Mouse (Mus musculus): ENCODE measurements around the gene Slc22a4. TPM values are rescaled to one million over a fixed set of nuclear protein-coding genes. Genes with fewer than 3 reads are reported as not detected.

The Slc22a4 gene
- polyA plus RNA-seq, 1 experiment from 2014 or later: 5.4 TPM

GRCm38 (mm10) chr11:54060316-54060715, 32.4 kb upstream of the Slc22a4 start:
- H3K4me2 ChIP-seq: no peak overlapping the region
- peaks cover 19% of the 10 kb centered on the region for H3K4me1 ChIP-seq (ENCODE audit: control insufficient read depth, insufficient read depth, low read length)
- H3K27ac ChIP-seq (ENCODE audit: low read depth, low read length): no peak overlapping the region; the same call in 1 of the 2 replicates
- H3K27me3 ChIP-seq (ENCODE audit: control insufficient read depth, insufficient read depth, low read length): 0 out of 2 replicates have a peak, but pooled peaks cover 11% of the 10 kb centered on the region
- no peaks in the 10 kb centered on the region for H3K9me3 ChIP-seq (replicated peaks; ENCODE audit: control insufficient read depth, low read length)
- H3K9ac ChIP-seq (ENCODE audit: low read depth, low read length): no peak overlapping the region
- H3K4me3 ChIP-seq (ENCODE audit: low read depth, low read length): no peak overlapping the region
- WGBS (ENCODE audit: insufficient replicate concordance): 33% methylated on average over 9 of the region's 9 CpGs
- no peaks in the 10 kb centered on the region for H3K36me3 ChIP-seq (ENCODE audit: control insufficient read depth, insufficient read depth, low read length)
- no peak for ATAC-seq (replicated peaks; ENCODE audit: insufficient number of reproducible peaks, low FRiP score, low TSS enrichment)

GRCm38 (mm10) chr11:54059526-54059925, 31.6 kb upstream of the Slc22a4 start:
- H3K9ac ChIP-seq (ENCODE audit: low read depth, low read length): no peak overlapping the region
- H3K9me3 ChIP-seq (replicated peaks; ENCODE audit: control insufficient read depth, low read length): no peaks in the 10 kb centered on the region
- H3K36me3 ChIP-seq (ENCODE audit: control insufficient read depth, insufficient read depth, low read length): no peaks in the 10 kb centered on the region
- no peak overlapping the region for H3K27ac ChIP-seq (ENCODE audit: low read depth, low read length)
- H3K4me2 ChIP-seq: no peak overlapping the region
- no peak overlapping the region for H3K4me3 ChIP-seq (ENCODE audit: low read depth, low read length)
- H3K27me3 ChIP-seq (ENCODE audit: control insufficient read depth, insufficient read depth, low read length): 0 out of 2 replicates have a peak, but pooled peaks cover 11% of the 10 kb centered on the region
- WGBS (ENCODE audit: insufficient replicate concordance): 65% methylated on average over 1 of the region's 1 CpGs
- H3K4me1 ChIP-seq (ENCODE audit: control insufficient read depth, insufficient read depth, low read length): peaks cover 19% of the 10 kb centered on the region
- no peak for ATAC-seq (replicated peaks; ENCODE audit: insufficient number of reproducible peaks, low FRiP score, low TSS enrichment)

GRCm38 (mm10) chr11:54058643-54059042, 30.8 kb upstream of the Slc22a4 start:
- Histone ChIP-seq H3K4me1 (ENCODE audit: control insufficient read depth, insufficient read depth, low read length) (peaks cover 19% of the 10 kb centered on the region), H3K4me2 (no peak overlapping the region), H3K9me3 (replicated peaks; ENCODE audit: control insufficient read depth, low read length) (no peaks in the 10 kb centered on the region), H3K4me3 (ENCODE audit: low read depth, low read length) (no peak overlapping the region), H3K9ac (ENCODE audit: low read depth, low read length) (no peak overlapping the region), H3K27me3 (ENCODE audit: control insufficient read depth, insufficient read depth, low read length) (0 out of 2 replicates have a peak, but pooled peaks cover 11% of the 10 kb centered on the region), H3K36me3 (ENCODE audit: control insufficient read depth, insufficient read depth, low read length) (no peaks in the 10 kb centered on the region), H3K27ac (ENCODE audit: low read depth, low read length) (no peak overlapping the region)
- no peak for ATAC-seq (replicated peaks; ENCODE audit: insufficient number of reproducible peaks, low FRiP score, low TSS enrichment)
- WGBS (ENCODE audit: insufficient replicate concordance): 16% methylated on average over 6 of the region's 6 CpGs

- Histone ChIP-seq H3K4me1 (ENCODE audit: control insufficient read depth, insufficient read depth, low read length) (peaks cover 19% of the 10 kb centered on the region), H3K9me3 (replicated peaks; ENCODE audit: control insufficient read depth, low read length) (no peaks in the 10 kb centered on the region), H3K27me3 (ENCODE audit: control insufficient read depth, insufficient read depth, low read length) (0 out of 2 replicates have a peak, but pooled peaks cover 11% of the 10 kb centered on the region), H3K36me3 (ENCODE audit: control insufficient read depth, insufficient read depth, low read length) (no peaks in the 10 kb centered on the region), H3K9ac (ENCODE audit: low read depth, low read length) (no peak overlapping the region), H3K27ac (ENCODE audit: low read depth, low read length) (no peak overlapping the region), H3K4me3 (ENCODE audit: low read depth, low read length) (no peak overlapping the region), H3K4me2 (no peak overlapping the region)
- ATAC-seq (replicated peaks; ENCODE audit: insufficient number of reproducible peaks, low FRiP score, low TSS enrichment): no peak
- WGBS (ENCODE audit: insufficient replicate concordance): 51% methylated on average over 10 of the region's 10 CpGs
These were observed 30.2 kb upstream of the Slc22a4 start for GRCm38 (mm10) chr11:54058056-54058617.

GRCm38 (mm10) chr11:54057428-54057827, 29.5 kb upstream of the Slc22a4 start:
- Histone ChIP-seq H3K36me3 (ENCODE audit: control insufficient read depth, insufficient read depth, low read length) (no peaks in the 10 kb centered on the region), H3K4me2 (no peak overlapping the region), H3K27me3 (ENCODE audit: control insufficient read depth, insufficient read depth, low read length) (0 out of 2 replicates have a peak, but pooled peaks cover 11% of the 10 kb centered on the region), H3K9me3 (replicated peaks; ENCODE audit: control insufficient read depth, low read length) (no peaks in the 10 kb centered on the region), H3K9ac (ENCODE audit: low read depth, low read length) (no peak overlapping the region), H3K4me1 (ENCODE audit: control insufficient read depth, insufficient read depth, low read length) (peaks cover 19% of the 10 kb centered on the region), H3K4me3 (ENCODE audit: low read depth, low read length) (no peak overlapping the region), H3K27ac (ENCODE audit: low read depth, low read length) (no peak overlapping the region)
- WGBS (ENCODE audit: insufficient replicate concordance): 36% methylated on average over 2 of the region's 2 CpGs
- no peak for ATAC-seq (replicated peaks; ENCODE audit: insufficient number of reproducible peaks, low FRiP score, low TSS enrichment)

GRCm38 (mm10) chr11:54056132-54056531, 28.2 kb upstream of the Slc22a4 start:
- peaks cover 19% of the 10 kb centered on the region for H3K4me1 ChIP-seq (ENCODE audit: control insufficient read depth, insufficient read depth, low read length)
- WGBS (ENCODE audit: insufficient replicate concordance): 59% methylated on average over 8 of the region's 8 CpGs

GRCm38 (mm10) chr11:54054257-54054656, 26.4 kb upstream of the Slc22a4 start:
- no peak overlapping the region for H3K27ac ChIP-seq (ENCODE audit: low read depth, low read length)
- no peaks in the 10 kb centered on the region for H3K36me3 ChIP-seq (ENCODE audit: control insufficient read depth, insufficient read depth, low read length)
- 0 out of 2 replicates have a peak, but pooled peaks cover 4% of the 10 kb centered on the region for H3K27me3 ChIP-seq (ENCODE audit: control insufficient read depth, insufficient read depth, low read length)
- WGBS (ENCODE audit: insufficient replicate concordance): 32% methylated on average over 6 of the region's 6 CpGs
- no peak for ATAC-seq (replicated peaks; ENCODE audit: insufficient number of reproducible peaks, low FRiP score, low TSS enrichment)
- H3K9ac ChIP-seq (ENCODE audit: low read depth, low read length): no peak overlapping the region
- H3K4me1 ChIP-seq (ENCODE audit: control insufficient read depth, insufficient read depth, low read length): peaks cover 12% of the 10 kb centered on the region
- no peak overlapping the region for H3K4me3 ChIP-seq (ENCODE audit: low read depth, low read length)
- no peaks in the 10 kb centered on the region for H3K9me3 ChIP-seq (replicated peaks; ENCODE audit: control insufficient read depth, low read length)
- no peak overlapping the region for H3K4me2 ChIP-seq

More at GRCm38 (mm10) chr11:54056132-54056531, 28.2 kb upstream of the Slc22a4 start:
- Histone ChIP-seq H3K4me2 (no peak overlapping the region), H3K9ac (ENCODE audit: low read depth, low read length) (no peak overlapping the region), H3K27me3 (ENCODE audit: control insufficient read depth, insufficient read depth, low read length) (0 out of 2 replicates have a peak, but pooled peaks cover 7% of the 10 kb centered on the region), H3K36me3 (ENCODE audit: control insufficient read depth, insufficient read depth, low read length) (no peaks in the 10 kb centered on the region), H3K27ac (ENCODE audit: low read depth, low read length) (no peak overlapping the region), H3K4me3 (ENCODE audit: low read depth, low read length) (no peak overlapping the region), H3K9me3 (replicated peaks; ENCODE audit: control insufficient read depth, low read length) (no peaks in the 10 kb centered on the region)
- no peak for ATAC-seq (replicated peaks; ENCODE audit: insufficient number of reproducible peaks, low FRiP score, low TSS enrichment)

GRCm38 (mm10) chr11:54053090-54053489, 25.2 kb upstream of the Slc22a4 start:
- 74% methylated on average over 7 of the region's 7 CpGs for WGBS (ENCODE audit: insufficient replicate concordance)
- Histone ChIP-seq H3K27ac (ENCODE audit: low read depth, low read length) (no peak overlapping the region), H3K4me3 (ENCODE audit: low read depth, low read length) (no peak overlapping the region), H3K36me3 (ENCODE audit: control insufficient read depth, insufficient read depth, low read length) (no peaks in the 10 kb centered on the region), H3K9ac (ENCODE audit: low read depth, low read length) (no peak overlapping the region), H3K4me1 (ENCODE audit: control insufficient read depth, insufficient read depth, low read length) (peaks cover 2% of the 10 kb centered on the region; the same call in 1 of the 2 replicates), H3K9me3 (replicated peaks; ENCODE audit: control insufficient read depth, low read length) (no peaks in the 10 kb centered on the region), H3K27me3 (ENCODE audit: control insufficient read depth, insufficient read depth, low read length) (0 out of 2 replicates have a peak, but pooled peaks cover 4% of the 10 kb centered on the region), H3K4me2 (no peak overlapping the region)
- no peak for ATAC-seq (replicated peaks; ENCODE audit: insufficient number of reproducible peaks, low FRiP score, low TSS enrichment)

GRCm38 (mm10) chr11:54052128-54052527, 24.2 kb upstream of the Slc22a4 start:
- Histone ChIP-seq H3K9ac (ENCODE audit: low read depth, low read length) (no peak overlapping the region), H3K4me1 (ENCODE audit: control insufficient read depth, insufficient read depth, low read length) (no peaks in the 10 kb centered on the region), H3K4me2 (no peak overlapping the region), H3K9me3 (replicated peaks; ENCODE audit: control insufficient read depth, low read length) (no peaks in the 10 kb centered on the region), H3K4me3 (ENCODE audit: low read depth, low read length) (no peak overlapping the region), H3K27ac (ENCODE audit: low read depth, low read length) (no peak overlapping the region), H3K36me3 (ENCODE audit: control insufficient read depth, insufficient read depth, low read length) (no peaks in the 10 kb centered on the region), H3K27me3 (ENCODE audit: control insufficient read depth, insufficient read depth, low read length) (0 out of 2 replicates have a peak, but pooled peaks cover 4% of the 10 kb centered on the region)
- no peak for ATAC-seq (replicated peaks; ENCODE audit: insufficient number of reproducible peaks, low FRiP score, low TSS enrichment)
- 90% methylated on average over 5 of the region's 5 CpGs for WGBS (ENCODE audit: insufficient replicate concordance)
